Mouse (Mus musculus) T-helper 2 cell (primary cell): ENCODE data around the gene Tep1.
"Not testable (repeated sequence)": the region's sequence is repeated elsewhere in the genome, so short reads cannot be mapped to it uniquely, and the experiment has no call there.

ENCODE experiments used
- in situ Hi-C: fragments of 300-600 bp; cut with MboI, MseI; formaldehyde crosslinking; loops from one replicate; pipeline ENCODE4 v1.15.1; 2025; ENCODE audit warnings: high pct_unique_total_duplicates

Gene Tep1

GRCm38 (mm10) chr14:50869889-50870804 lies at the start of gene Tep1:
Gene Tep1 (minus strand): TSS chr14:50870560.
- in situ Hi-C loops = loop anchor here (10.0 kb wide), 1 partner anchor 55 kb away; no protein-coding TSS in a partner anchor

DNA sequence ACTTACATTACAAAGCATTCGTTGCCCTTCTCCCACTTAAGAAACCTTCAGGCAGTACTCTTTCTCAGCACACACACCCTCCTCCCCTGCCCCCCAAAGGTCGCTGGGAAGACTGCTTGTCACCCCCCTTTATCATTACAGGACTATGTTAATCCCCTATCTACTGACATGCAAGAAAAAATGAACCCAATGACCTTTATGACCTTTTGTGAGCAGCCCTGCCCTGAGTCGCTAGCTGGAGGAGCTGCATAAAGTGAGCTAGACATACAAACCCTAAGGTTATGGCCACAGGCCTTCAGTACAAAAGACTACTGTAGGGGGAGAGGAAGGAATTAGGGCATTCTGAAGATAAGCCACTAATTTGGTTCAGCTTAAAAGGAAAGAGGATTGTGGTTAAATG lies 41.0 kb upstream of the Tep1 start:
- in situ Hi-C loops = no loop called here

DNA sequence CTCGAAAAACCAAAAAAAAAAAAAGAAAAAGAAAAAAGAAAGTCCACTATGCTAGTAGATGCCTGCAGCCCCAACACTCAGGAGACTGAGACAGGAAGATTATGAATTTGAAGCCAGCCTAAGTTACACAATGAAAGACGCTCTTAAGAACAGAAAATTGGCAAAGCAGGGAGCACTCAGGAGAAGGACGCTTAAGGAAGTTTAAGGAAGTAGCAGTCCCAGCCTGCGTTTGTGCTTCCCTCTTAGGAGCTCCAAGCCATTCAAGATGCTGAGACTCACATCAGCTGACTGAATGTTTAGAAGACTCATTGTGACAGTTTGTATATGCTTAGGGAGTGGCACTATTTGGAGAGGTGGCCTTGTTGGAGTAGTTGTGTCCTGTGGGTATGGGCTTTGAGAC lies 37.8 kb upstream of the Tep1 start:
- in situ Hi-C loops = no loop called here

DNA sequence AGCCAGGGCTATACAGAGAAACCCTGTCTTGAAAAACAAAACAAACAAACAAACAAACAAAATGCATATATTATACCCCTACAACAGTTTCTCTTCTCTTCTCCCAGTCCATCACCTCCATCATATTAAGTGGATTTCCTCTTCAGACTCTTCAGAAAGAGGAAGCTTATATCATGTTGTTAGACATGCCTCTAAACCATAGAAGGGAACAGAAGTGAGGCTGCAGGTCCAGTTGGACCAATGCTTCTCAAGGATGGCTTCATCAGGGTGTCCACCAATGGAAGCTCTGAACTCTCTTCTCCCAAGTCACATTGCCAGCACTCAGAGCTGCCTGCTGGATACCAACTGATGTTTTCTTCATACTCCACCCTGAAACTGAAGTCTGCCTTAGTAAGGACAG lies 35.0 kb upstream of the Tep1 start:
- in situ Hi-C loops = not testable (repeated sequence)

DNA sequence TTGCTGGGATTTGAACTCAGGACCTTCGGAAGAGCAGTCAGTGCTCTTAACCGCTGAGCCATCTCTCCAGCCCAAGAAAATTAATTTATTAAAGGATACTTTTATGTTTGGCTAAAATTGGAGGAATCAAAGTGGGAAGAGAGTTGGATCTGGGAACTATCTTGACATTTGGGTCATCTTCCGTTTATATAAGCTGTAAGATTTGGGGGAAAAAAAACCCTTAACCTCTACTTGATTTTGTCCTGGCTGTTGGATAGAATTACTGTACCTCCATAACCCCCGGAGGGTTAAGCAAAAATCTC lies 34.4 kb upstream of the Tep1 start:
- in situ Hi-C loops = no loop called here

DNA sequence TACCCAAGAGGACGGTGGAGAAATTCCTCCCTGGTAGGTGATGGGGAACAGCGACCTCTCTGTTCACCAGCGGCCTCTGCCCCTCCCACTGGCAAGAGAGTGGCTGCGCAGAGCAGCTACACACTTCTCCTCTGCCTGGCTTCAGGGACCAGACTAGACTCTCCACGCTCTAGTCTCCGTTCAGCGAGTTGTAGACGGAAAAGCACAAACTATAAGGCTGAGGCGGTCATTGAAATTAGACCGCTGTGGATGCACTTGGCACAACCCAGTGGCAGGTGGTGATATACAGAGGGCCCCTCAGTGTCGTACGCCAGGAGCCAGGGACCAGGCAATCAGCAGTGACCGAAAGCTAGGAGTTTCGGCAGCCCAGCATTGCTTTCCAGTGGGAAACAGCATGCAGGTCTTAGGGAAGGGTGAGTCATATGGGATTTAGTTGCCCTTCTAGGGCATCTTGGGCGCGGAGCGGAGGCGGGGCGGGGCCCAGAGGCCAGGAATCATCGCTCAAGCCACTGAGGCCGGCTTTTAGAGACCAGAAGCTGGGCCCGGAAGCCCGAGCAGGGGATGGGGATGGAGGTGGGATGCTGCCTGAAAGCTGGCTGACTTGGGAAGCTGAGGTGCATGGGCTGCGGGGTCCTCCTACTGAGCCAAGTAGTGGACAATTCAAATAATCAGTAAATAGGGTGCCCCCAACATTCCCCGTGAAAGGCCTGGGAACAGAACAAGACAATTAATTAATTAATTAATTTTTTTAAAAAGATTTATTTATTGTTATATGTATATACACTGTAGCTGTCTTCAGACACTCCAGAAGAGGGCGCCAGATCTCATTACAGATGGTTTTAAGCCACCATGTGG lies 33.8 kb upstream of the Tep1 start:
- in situ Hi-C loops = no loop called here

GRCm38 (mm10) chr14:50897992-50898391 lies 27.6 kb upstream of the Tep1 start:
- in situ Hi-C loops = not testable (repeated sequence)

- in situ Hi-C loops = no loop called here
These were observed 27.0 kb upstream of the Tep1 start, which contains the start of gene Klhl33 for GRCm38 (mm10) chr14:50897374-50897765. Gene Klhl33 (minus strand): TSS chr14:50897507.

GRCm38 (mm10) chr14:50896747-50897373 lies 26.5 kb upstream of the Tep1 start:
- in situ Hi-C loops = no loop called here

GRCm38 (mm10) chr14:50895985-50896746 lies 25.8 kb upstream of the Tep1 start:
- in situ Hi-C loops = no loop called here

GRCm38 (mm10) chr14:50895407-50895806 lies 25.0 kb upstream of the Tep1 start:
- in situ Hi-C loops = no loop called here

- in situ Hi-C loops = no loop called here
These were observed 22.4 kb upstream of the Tep1 start for GRCm38 (mm10) chr14:50892541-50893459.

DNA sequence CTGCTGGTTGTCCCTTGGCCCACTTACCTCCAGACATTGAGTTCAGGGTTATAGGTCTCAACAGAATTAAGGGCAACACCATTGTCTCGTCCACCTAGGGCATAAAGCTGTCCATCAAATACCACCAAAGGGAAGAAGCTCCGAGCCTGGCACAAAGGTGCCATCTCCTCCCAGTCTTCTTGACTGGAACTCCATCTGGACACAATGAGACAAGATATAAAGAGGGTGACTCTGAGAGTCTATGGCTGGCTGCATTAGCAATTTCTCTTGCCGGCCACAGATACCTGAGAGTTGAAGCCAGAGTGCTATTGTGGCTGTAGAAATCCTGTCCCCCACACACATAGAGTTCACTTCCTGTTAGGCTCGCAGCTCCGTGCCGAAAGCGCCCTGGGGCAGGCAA lies 21.7 kb upstream of the Tep1 start:
- in situ Hi-C loops = no loop called here

GRCm38 (mm10) chr14:50891621-50892020 lies 21.3 kb upstream of the Tep1 start:
- in situ Hi-C loops = no loop called here

GRCm38 (mm10) chr14:50876236-50876950 lies 6.0 kb upstream of the Tep1 start:
- in situ Hi-C loops = no loop called here

DNA sequence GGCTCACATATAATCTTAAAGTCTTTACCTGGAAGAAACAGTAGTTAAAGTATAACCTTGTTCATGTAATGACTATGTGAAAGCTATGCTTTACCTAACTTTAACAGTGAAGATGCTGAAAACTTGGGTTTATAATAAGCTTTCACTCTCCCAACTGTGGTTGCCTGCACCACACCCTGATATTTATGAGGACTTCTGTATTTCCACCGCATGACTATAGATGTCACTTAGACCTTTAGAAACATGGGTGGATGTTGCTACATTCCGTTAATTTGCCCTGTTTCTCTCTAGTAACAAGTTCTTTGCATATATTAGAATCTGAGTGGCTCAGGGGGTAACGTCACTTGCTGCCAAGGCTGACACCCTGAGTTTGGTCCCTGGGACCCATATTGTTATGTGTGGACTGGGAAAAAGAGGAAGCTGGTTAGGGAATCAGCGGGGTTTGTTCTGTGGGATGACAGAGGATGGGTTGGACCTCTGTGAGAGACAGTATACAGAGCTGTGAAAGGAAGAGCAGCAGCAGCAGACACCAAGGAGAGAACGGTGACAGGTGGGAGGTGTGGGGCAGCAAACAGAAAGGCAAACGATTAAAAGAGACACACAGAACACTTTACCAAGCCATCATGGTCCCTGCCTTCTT lies 5.4 kb upstream of the Tep1 start:
- in situ Hi-C loops = no loop called here

DNA sequence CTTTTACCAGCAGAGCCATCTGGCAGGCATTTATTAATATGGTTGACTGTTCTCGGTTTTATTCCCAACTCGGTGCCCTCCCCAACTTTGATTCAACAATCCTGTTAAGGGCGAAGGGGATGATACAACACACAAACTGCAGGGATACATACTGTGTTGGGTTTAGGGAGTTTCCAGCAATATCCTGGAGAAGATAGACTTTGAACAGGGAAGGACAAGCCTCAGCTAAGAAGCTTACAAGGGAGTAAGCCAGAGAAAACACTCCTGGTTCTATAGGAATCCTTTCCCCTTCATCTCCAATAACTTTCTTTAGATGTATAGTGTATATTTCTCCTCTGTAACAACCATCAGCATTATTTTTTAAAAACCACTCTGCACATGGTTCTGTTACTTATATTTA lies 4.8 kb upstream of the Tep1 start:
- in situ Hi-C loops = no loop called here

- in situ Hi-C loops = no loop called here
These were observed 924 bp upstream of the Tep1 start for GRCm38 (mm10) chr14:50871284-50871683.

DNA sequence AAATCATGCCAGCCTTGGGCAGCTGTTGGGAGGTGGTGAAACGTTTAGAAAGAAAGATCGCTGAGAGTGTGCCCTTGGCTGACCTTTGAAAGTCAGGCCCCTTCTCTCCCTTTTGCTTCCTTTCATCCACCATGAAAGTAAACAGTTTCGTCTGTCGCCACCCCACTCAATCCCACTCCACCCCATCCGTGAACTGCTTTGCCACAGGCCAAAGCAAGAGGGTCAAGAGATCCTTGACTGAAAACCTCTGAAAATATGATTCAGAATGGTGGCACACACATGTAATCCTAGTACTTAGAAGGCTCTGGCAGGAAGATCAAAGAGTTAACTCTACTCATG lies 414 bp upstream of the Tep1 start:
- in situ Hi-C loops = no loop called here
